Mouse (Mus musculus) intestine, postnatal 0 days (tissue): Measurements from ENCODE around the gene Speer4e. TPM values are rescaled to one million over a fixed set of nuclear protein-coding genes. Genes with fewer than 3 reads are reported as not detected.
"Not testable (repeated sequence)": the region's sequence is repeated elsewhere in the genome, so short reads cannot be mapped to it uniquely, and the experiment has no call there.

Experiments used
- ATAC-seq: fragments of 200-750 bp; cut with Nextera tagmentation; 2 replicates; pipeline ENCODE4 v1.8.0; 2017; ENCODE audit warnings: mild to moderate bottlenecking, moderate TSS enrichment, moderate library complexity
- H3K27ac ChIP-seq: fragments of 300-500 bp; sonication (generic); 2 replicates; pipeline ENCODE4 v1.5.1; 2014; ENCODE audit warnings: mild to moderate bottlenecking, low read depth, low read length, moderate library complexity
- H3K27me3 ChIP-seq: fragments of 300-500 bp; sonication (generic); replicated peaks from 2 replicates; pipeline ENCODE4 v1.6.1; 2014; ENCODE audit warnings: low read length, mixed read lengths; ENCODE audit not compliant: control insufficient read depth, insufficient read depth
- H3K36me3 ChIP-seq: fragments of 300-500 bp; sonication (generic); 2 replicates; pipeline ENCODE4 v1.6.1; 2014; ENCODE audit warnings: mild to moderate bottlenecking, moderate library complexity; ENCODE audit not compliant: control insufficient read depth, insufficient read depth
- H3K4me1 ChIP-seq: fragments of 300-500 bp; sonication (generic); replicated peaks from 2 replicates; pipeline ENCODE4 v1.6.1; 2014; ENCODE audit warnings: antibody characterized with exemption, low read length, mixed read lengths; ENCODE audit not compliant: control insufficient read depth, insufficient read depth
- H3K4me2 ChIP-seq: fragments of 300-500 bp; sonication (generic); replicated peaks from 2 replicates; pipeline ENCODE4 v1.6.1; 2014; ENCODE audit warnings: low read depth, mild to moderate bottlenecking, moderate library complexity
- H3K4me3 ChIP-seq: fragments of 300-500 bp; sonication (generic); 2 replicates; pipeline ENCODE4 v1.5.1; 2014; ENCODE audit warnings: low read depth, low read length
- H3K9ac ChIP-seq: fragments of 300-500 bp; sonication (generic); 2 replicates; pipeline ENCODE4 v1.6.1; 2014; ENCODE audit warnings: mild to moderate bottlenecking, low read depth, low read length
- H3K9me3 ChIP-seq: fragments of 300-500 bp; sonication (generic); 2 replicates; pipeline ENCODE4 v1.6.1; 2016; ENCODE audit warnings: mixed run types; ENCODE audit not compliant: control insufficient read depth
- CTCF ChIP-seq: sonication (generic); IDR thresholded peaks from 2 replicates; pipeline ENCODE4 v1.5.1; 2016; ENCODE audit warnings: low read depth, mild to moderate bottlenecking, control low read depth, antibody characterized with exemption, moderate library complexity
- WGBS: fragments of 180-500 bp; shearing (Covaris S2); extraction: QIAGEN DNeasy Blood & Tissue Kit; methylation state at CpG from one replicate; pipeline ENCODE4 v1.1.7; 2014; 5-methylcytosine and 5-hydroxymethylcytosine counted together
- polyA plus RNA-seq: library from polyadenylated mRNA; unstranded; fragments of >200 nt; fragmentation: Nextera tagmentation; extraction: Ambion mirVana; gene quantifications from 2 replicates; pipeline ENCODE4 v1.2.1, GENCODE M21; 2015

The Speer4e gene
- polyA plus RNA-seq, 1 experiment from 2014 or later, result not detected

- peak; percentile 39 for TF ChIP-seq CTCF
- H3K4me2 ChIP-seq, H3K27ac ChIP-seq, H3K27me3 ChIP-seq, H3K9ac ChIP-seq, H3K9me3 ChIP-seq, H3K4me3 ChIP-seq, ATAC-seq, H3K36me3 ChIP-seq, H3K4me1 ChIP-seq: not testable (repeated sequence)
- 30% methylated on average over 4 of the region's 4 CpGs for WGBS
These were observed 11.2 kb downstream of the Speer4e start for GRCm38 (mm10) chr5:14927047-14927446.

- WGBS, result 42% methylated on average over 1 of the region's 1 CpGs
- not testable (repeated sequence) for ATAC-seq, H3K36me3 ChIP-seq, H3K4me1 ChIP-seq, H3K27me3 ChIP-seq, H3K4me3 ChIP-seq, H3K4me2 ChIP-seq, H3K9ac ChIP-seq, H3K9me3 ChIP-seq, H3K27ac ChIP-seq
These were observed 23.4 kb downstream of the Speer4e start, which contains the start of gene Gm9758 for GRCm38 (mm10) chr5:14914799-14915198. TSS of gene Gm9758 (minus strand) at chr5:14914899.

- not testable (repeated sequence) for H3K4me3 ChIP-seq, H3K27me3 ChIP-seq, H3K4me1 ChIP-seq, ATAC-seq, H3K4me2 ChIP-seq, H3K9ac ChIP-seq, H3K27ac ChIP-seq, H3K9me3 ChIP-seq, H3K36me3 ChIP-seq
- 64% methylated on average over 2 of the region's 3 CpGs for WGBS
These were observed 23.9 kb downstream of the Speer4e start for GRCm38 (mm10) chr5:14914361-14914760.

- H3K27ac ChIP-seq, H3K4me1 ChIP-seq, H3K27me3 ChIP-seq, H3K9me3 ChIP-seq, H3K4me3 ChIP-seq, H3K36me3 ChIP-seq, H3K9ac ChIP-seq, ATAC-seq, H3K4me2 ChIP-seq: not testable (repeated sequence)
- WGBS, result 14% methylated on average over 3 of the region's 3 CpGs
These were observed 34.7 kb downstream of the Speer4e start for GRCm38 (mm10) chr5:14903539-14903938.

- no peak overlapping the region for H3K4me3 ChIP-seq
- H3K9me3 ChIP-seq, result no peaks in the 10 kb centered on the region
- no peak overlapping the region for H3K27ac ChIP-seq
- H3K4me2 ChIP-seq, result no peak overlapping the region
- no peaks in the 10 kb centered on the region for H3K27me3 ChIP-seq
- WGBS, result 31% methylated on average over 3 of the region's 3 CpGs
- H3K9ac ChIP-seq, result no peak overlapping the region
- ATAC-seq, result no peak
- no peaks in the 10 kb centered on the region for H3K4me1 ChIP-seq
- no peak for TF ChIP-seq CTCF
- H3K36me3 ChIP-seq, result no peaks in the 10 kb centered on the region
These were observed 46.0 kb downstream of the Speer4e start for GRCm38 (mm10) chr5:14892242-14892641.

GRCm38 (mm10) chr5:14885291-14885690 lies 52.9 kb downstream of the Speer4e start:
- H3K9ac ChIP-seq, H3K4me3 ChIP-seq, H3K27me3 ChIP-seq, H3K4me1 ChIP-seq, H3K27ac ChIP-seq, H3K9me3 ChIP-seq, H3K4me2 ChIP-seq, H3K36me3 ChIP-seq, ATAC-seq: not testable (repeated sequence)
- WGBS, result 61% methylated on average over 2 of the region's 2 CpGs

Other genes starting within 250 kb of the Speer4e start
- not detected in 2 replicates for gene Gm9758, start 23.5 kb downstream of the Speer4e start, polyA plus RNA-seq
- not detected in 2 replicates for gene Gm10354, start 40.5 kb upstream of the Speer4e start, polyA plus RNA-seq
- gene Gm17019, start 94.6 kb upstream of the Speer4e start, polyA plus RNA-seq, result not detected in 2 replicates